Mouse (Mus musculus) liver, adult 2 months (tissue): ENCODE measurements at regions not wholly inside any gene's neighbourhood (a gene's known extent, or its start where the extent isn't known, plus 50 kb on each side); places are given as distances from the start of the nearest gene placed in this dataset.

ENCODE experiments used
- CTCF ChIP-seq: fragments of 200-500 bp; IDR thresholded peaks from 2 replicates; pipeline ENCODE4 v1.5.1; 2011; ENCODE audit warnings: low read depth, low read length, control low read depth
- POLR2A ChIP-seq: fragments of 200-500 bp; IDR thresholded peaks from 2 replicates; pipeline ENCODE4 v1.6.1; 2011; ENCODE audit warnings: low read length, control low read depth; ENCODE audit not compliant: insufficient read depth; ENCODE audit errors: extremely low read depth

- no peak for TF ChIP-seq POLR2A
- TF ChIP-seq CTCF: no peak
Measured at GRCm38 (mm10) chr19:32952425-32952824, 195.1 kb downstream of the Pten start.
